Mouse (Mus musculus) liver, embryonic 14.5 days (tissue): ENCODE measurements around the gene Tia1. TPM values are rescaled to one million over a fixed set of nuclear protein-coding genes. Genes with fewer than 3 reads are reported as not detected.

Experiments used
- ATAC-seq: fragments of 200-750 bp; cut with Nextera tagmentation; 2 replicates; pipeline ENCODE4 v1.8.0; 2017; ENCODE audit warnings: moderate number of reproducible peaks, mild to moderate bottlenecking, moderate library complexity; ENCODE audit not compliant: insufficient read depth
- DNase-seq, 3 experiments: peaks; one replicate each; pipeline ENCODE4 v3.0.0-alpha.2; 2012 to 2013; ENCODE audit warnings: low read depth in 3 of 3, low spot score in 3 of 3
- H3K27ac ChIP-seq: fragments of 300-500 bp; sonication (generic); 2 replicates; pipeline ENCODE4 v1.5.1; 2014; ENCODE audit warnings: moderate library complexity, mild to moderate bottlenecking, control low read depth, inconsistent platforms
- H3K27me3 ChIP-seq: fragments of 300-500 bp; sonication (generic); 2 replicates; pipeline ENCODE4 v1.6.1; 2014; ENCODE audit warnings: mild to moderate bottlenecking, low read length, moderate library complexity; ENCODE audit not compliant: control insufficient read depth, insufficient read depth
- H3K36me3 ChIP-seq: fragments of 300-500 bp; sonication (generic); replicated peaks from 2 replicates; pipeline ENCODE4 v1.6.1; 2014; ENCODE audit warnings: low read depth; ENCODE audit not compliant: control insufficient read depth, insufficient read depth
- H3K4me1 ChIP-seq, 2 experiments: fragments of 200-500 bp in 1 of 2; fragments of 300-500 bp in 1 of 2; sonication (generic) in 1 of 2; replicated peaks; 2 replicates each; pipeline ENCODE4 v1.6.1; 2012 to 2014; ENCODE audit warnings: antibody characterized with exemption in 1 of 2, inconsistent platforms in 1 of 2, low read length in 1 of 2; ENCODE audit not compliant: control insufficient read depth in 2 of 2, insufficient read depth in 2 of 2
- H3K4me2 ChIP-seq: fragments of 300-500 bp; sonication (generic); 2 replicates; pipeline ENCODE4 v1.6.1; 2014; ENCODE audit warnings: low read depth, mild to moderate bottlenecking, control low read depth, moderate library complexity
- H3K4me3 ChIP-seq, 2 experiments: fragments of 200-500 bp in 1 of 2; fragments of 300-500 bp in 1 of 2; sonication (generic) in 1 of 2; 2 replicates each; pipeline ENCODE4 v1.5.1; 2012 to 2014; ENCODE audit warnings: low read depth in 2 of 2, low read length in 2 of 2, mild to moderate bottlenecking in 2 of 2, control low read depth in 1 of 2, inconsistent platforms in 1 of 2, moderate library complexity in 1 of 2; ENCODE audit not compliant: insufficient read depth in 1 of 2
- H3K9ac ChIP-seq: fragments of 300-500 bp; sonication (generic); replicated peaks from 2 replicates; pipeline ENCODE4 v1.6.1; 2014; ENCODE audit warnings: mild to moderate bottlenecking, control low read depth, moderate library complexity
- H3K9me3 ChIP-seq: fragments of 300-500 bp; sonication (generic); 2 replicates; pipeline ENCODE4 v1.6.1; 2016; ENCODE audit warnings: low read length, mixed read lengths; ENCODE audit not compliant: control insufficient read depth
- CTCF ChIP-seq: IDR thresholded peaks from 2 replicates; pipeline ENCODE4 v1.5.1; 2016; ENCODE audit warnings: antibody characterized with exemption, low read depth, control low read depth
- EP300 ChIP-seq: IDR thresholded peaks from 2 replicates; pipeline ENCODE4 v1.6.1; 2016; ENCODE audit warnings: antibody characterized with exemption, low read depth
- WGBS: fragments of 180-500 bp; shearing (Covaris S2); extraction: QIAGEN DNeasy Blood & Tissue Kit; methylation state at CpG from one replicate; pipeline ENCODE4 v1.1.7; 2014; ENCODE audit not compliant: insufficient replicate concordance; 5-methylcytosine and 5-hydroxymethylcytosine counted together
- polyA plus RNA-seq, 2 experiments: library from polyadenylated mRNA; depleted of rRNA in 1 of 2; stranded (reverse) in 1 of 2; unstranded in 1 of 2; fragments of >200 nt; fragmentation: Nextera tagmentation in 1 of 2; extraction: Ambion mirVana in 1 of 2; gene quantifications; 2 replicates each; pipeline versions ENCODE4 v1.2.1 to v1.2.3; 2012 to 2014

Tia1 gene
- polyA plus RNA-seq, 2 experiments = 14.7 to 16.9 TPM

DNA sequence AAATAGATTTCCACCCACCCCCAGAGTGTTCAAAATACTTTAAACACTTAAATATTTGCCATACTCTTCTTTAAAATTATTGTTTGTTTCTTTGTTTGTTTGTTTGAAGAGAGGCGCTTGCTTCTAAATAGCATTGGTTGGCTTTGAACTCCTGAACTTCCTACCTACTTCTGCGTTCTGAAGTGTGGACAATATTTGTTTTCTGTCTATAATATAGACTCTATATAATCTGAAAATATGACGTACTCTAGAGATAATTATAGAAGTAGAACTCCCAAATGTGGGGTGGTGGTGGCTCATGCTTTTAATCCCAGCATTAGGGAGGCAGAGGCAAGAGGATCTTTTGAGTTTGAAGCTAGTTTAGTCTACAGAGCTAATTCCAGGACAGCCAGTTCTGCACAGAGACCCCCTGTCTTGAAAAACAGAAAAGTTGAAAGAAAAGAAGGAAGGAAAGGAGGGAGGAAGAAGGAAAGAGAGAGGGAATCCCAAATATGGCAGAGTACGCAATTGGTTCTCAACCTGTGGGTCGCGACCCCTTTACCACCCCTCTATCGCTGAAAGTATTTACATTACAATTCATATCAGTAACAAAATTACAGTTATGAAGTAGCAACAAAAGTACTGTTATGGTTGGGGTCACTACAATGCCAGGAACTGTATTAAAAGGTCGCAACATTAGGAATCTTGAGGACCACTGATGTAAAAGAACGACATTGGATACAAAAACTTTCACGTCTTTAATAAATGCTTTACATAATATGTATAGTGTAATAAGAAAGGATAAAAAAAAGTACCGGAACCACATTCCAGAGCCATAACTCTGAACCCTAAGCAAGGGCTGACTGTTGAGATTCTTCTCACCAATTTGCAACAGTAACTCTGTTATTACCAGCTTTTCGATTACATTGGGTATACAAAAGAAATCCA, 1.1 kb upstream of the Tia1 start:
- no peak for ATAC-seq
- H3K4me3 ChIP-seq = peak overlapping the region; percentile 45 to 92
- peak overlapping the region; percentile 96 for H3K4me2 ChIP-seq
- H3K36me3 ChIP-seq = no peaks in the 10 kb centered on the region; the same call in 1 of the 2 replicates
- H3K9me3 ChIP-seq = no peaks in the 10 kb centered on the region
- H3K27ac ChIP-seq = no peak overlapping the region
- peaks cover 5 to 17% of the 10 kb centered on the region in 2 experiments; a peak in 3 of 4 replicates for H3K4me1 ChIP-seq
- peak overlapping the region; percentile 49 for H3K9ac ChIP-seq
- DNase-seq = no peak
- WGBS = 27% methylated on average over 12 of the region's 12 CpGs
- H3K27me3 ChIP-seq = no peaks in the 10 kb centered on the region; the same call in 1 of the 2 replicates
- TF ChIP-seq CTCF (no peak), EP300 (no peak)

GRCm38 (mm10) chr6:86403728-86404099, 305 bp upstream of the Tia1 start:
- no peaks in the 10 kb centered on the region; the same call in 1 of the 2 replicates for H3K27me3 ChIP-seq
- H3K4me2 ChIP-seq = peak overlapping the region; percentile 96
- ATAC-seq (peak; percentile 75), DNase-seq (peak; percentile 70 to 74 (median 73))
- H3K4me1 ChIP-seq = peaks cover 4 to 17% of the 10 kb centered on the region in 2 experiments; a peak in 3 of 4 replicates
- TF ChIP-seq CTCF = no peak
- no peak for TF ChIP-seq EP300
- peak overlapping the region; percentile 88 to 92 for H3K4me3 ChIP-seq
- no peaks in the 10 kb centered on the region for H3K9me3 ChIP-seq
- WGBS = under 1% methylated on average over 15 of the region's 15 CpGs
- H3K9ac ChIP-seq = peak overlapping the region; percentile 89
- no peaks in the 10 kb centered on the region; the same call in 1 of the 2 replicates for H3K36me3 ChIP-seq
- peak overlapping the region; percentile 75 for H3K27ac ChIP-seq

DNA sequence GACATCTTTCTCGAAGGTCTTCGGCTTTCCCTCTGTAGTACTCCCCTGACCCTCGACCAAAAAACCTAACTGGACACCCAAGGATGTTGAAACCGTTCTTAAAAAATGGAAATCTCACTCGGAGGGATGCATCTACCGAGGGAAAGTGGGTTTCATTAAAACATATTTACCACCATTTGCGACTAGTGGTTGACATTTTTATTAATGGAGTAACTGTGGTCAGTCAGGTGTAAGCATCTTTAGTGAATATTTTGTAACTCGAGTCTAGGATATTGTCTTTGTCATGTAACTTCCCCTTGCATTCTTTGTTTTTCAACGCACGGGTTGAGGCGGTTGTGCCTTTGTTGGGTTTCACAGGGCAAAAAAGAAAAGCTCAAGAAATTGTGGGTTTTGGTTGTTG, 977 bp downstream of the Tia1 start:
- Histone ChIP-seq H3K36me3 (no peaks in the 10 kb centered on the region; the same call in 1 of the 2 replicates), H3K4me2 (peak overlapping the region; percentile 96), H3K4me3 (peak overlapping the region; percentile 88 to 92), H3K4me1 (peaks cover 3 to 17% of the 10 kb centered on the region in 2 experiments; a peak in 3 of 4 replicates), H3K27me3 (no peaks in the 10 kb centered on the region), H3K27ac (peak overlapping the region; percentile 17; the same call in 1 of the 2 replicates), H3K9ac (peak overlapping the region; percentile 89), H3K9me3 (no peaks in the 10 kb centered on the region)
- ATAC-seq = no peak
- DNase-seq = no peak
- under 1% methylated on average over 11 of the region's 11 CpGs for WGBS
- no peak for TF ChIP-seq CTCF
- TF ChIP-seq EP300 = no peak

DNA sequence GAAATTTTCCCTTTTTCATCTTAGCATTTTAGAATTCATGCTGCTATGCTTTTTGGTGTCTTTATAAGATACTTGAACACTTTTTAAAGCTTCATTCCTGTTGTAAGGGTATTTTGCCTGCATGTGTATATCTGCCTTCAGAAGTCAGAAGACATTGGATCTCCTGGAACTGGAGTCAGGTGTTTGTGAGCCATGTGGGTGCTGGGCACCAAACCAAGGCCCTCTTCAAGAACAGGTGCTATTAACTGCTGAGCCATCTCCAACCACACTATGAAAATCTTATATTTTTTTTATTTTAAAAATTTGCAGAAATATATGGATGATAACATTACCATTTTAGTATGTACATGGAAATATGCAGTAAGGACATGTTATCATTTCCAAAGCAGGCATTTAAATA, 2.3 kb downstream of the Tia1 start:
- ATAC-seq = no peak
- H3K27me3 ChIP-seq = no peaks in the 10 kb centered on the region
- H3K4me1 ChIP-seq = peaks cover 2 to 13% of the 10 kb centered on the region in 2 experiments; a peak in 3 of 4 replicates
- H3K9ac ChIP-seq = no peak overlapping the region
- TF ChIP-seq CTCF (no peak), EP300 (no peak)
- no peaks in the 10 kb centered on the region for H3K9me3 ChIP-seq
- no peak overlapping the region for H3K27ac ChIP-seq
- no peak overlapping the region for H3K4me2 ChIP-seq
- no peak overlapping the region for H3K4me3 ChIP-seq
- H3K36me3 ChIP-seq = no peaks in the 10 kb centered on the region; the same call in 1 of the 2 replicates
- DNase-seq = no peak

DNA sequence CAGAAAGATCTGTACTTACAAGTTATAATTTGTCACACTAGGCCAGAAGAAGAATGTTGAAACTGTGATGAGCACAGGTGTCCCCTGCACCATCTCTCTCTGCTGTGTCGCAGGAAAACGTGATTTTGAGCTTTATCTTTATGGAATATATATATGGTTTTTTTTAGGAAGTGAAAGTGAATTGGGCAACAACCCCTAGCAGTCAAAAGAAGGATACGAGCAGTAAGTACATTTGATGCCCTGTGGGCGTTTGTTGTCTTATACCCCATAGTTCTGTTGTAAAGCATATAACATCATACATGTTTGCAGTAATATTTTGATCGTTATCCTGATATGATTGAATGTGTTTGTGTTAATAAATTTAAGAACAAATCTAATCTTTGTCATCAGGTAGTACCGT, 14.7 kb downstream of the Tia1 start:
- Histone ChIP-seq H3K36me3 (peaks cover 6% of the 10 kb centered on the region), H3K4me2 (no peak overlapping the region), H3K9me3 (no peaks in the 10 kb centered on the region), H3K27ac (no peak overlapping the region), H3K4me1 (no peaks in the 10 kb centered on the region), H3K4me3 (no peak overlapping the region), H3K27me3 (no peaks in the 10 kb centered on the region), H3K9ac (no peak overlapping the region)
- DNase-seq (no peak), ATAC-seq (no peak)
- TF ChIP-seq EP300 (no peak), CTCF (no peak)
- WGBS = 70% methylated on average over 6 of the region's 6 CpGs
